Mouse (Mus musculus) lung, embryonic 16.5 days (tissue): Measurements from ENCODE around the gene Fgfr2. TPM values are rescaled to one million over a fixed set of nuclear protein-coding genes. Genes with fewer than 3 reads are reported as not detected.

Experiments used
- ATAC-seq: fragments of 200-750 bp; cut with Nextera tagmentation; 2 replicates; pipeline ENCODE4 v1.8.0; 2017; ENCODE audit warnings: low read depth, mild to moderate bottlenecking, moderate library complexity
- H3K27ac ChIP-seq: fragments of 300-500 bp; sonication (generic); 2 replicates; pipeline ENCODE4 v1.5.1; 2014; ENCODE audit warnings: mild to moderate bottlenecking, control low read depth, low read length
- H3K27me3 ChIP-seq: fragments of 300-500 bp; sonication (generic); 2 replicates; pipeline ENCODE4 v1.6.1; 2014; ENCODE audit warnings: low read depth, low read length, mixed read lengths; ENCODE audit not compliant: control insufficient read depth, insufficient read depth
- H3K36me3 ChIP-seq: fragments of 300-500 bp; sonication (generic); 2 replicates; pipeline ENCODE4 v1.6.1; 2014; ENCODE audit warnings: low read length; ENCODE audit not compliant: control insufficient read depth, insufficient read depth
- H3K4me1 ChIP-seq: fragments of 300-500 bp; sonication (generic); replicated peaks from 2 replicates; pipeline ENCODE4 v1.6.1; 2014; ENCODE audit warnings: low read length, mixed read lengths; ENCODE audit not compliant: control insufficient read depth, insufficient read depth
- H3K4me2 ChIP-seq: fragments of 300-500 bp; sonication (generic); 2 replicates; pipeline ENCODE4 v1.6.1; 2014; ENCODE audit warnings: low read depth, low read length, control low read depth
- H3K4me3 ChIP-seq: fragments of 300-500 bp; sonication (generic); 2 replicates; pipeline ENCODE4 v1.5.1; 2014; ENCODE audit warnings: mild to moderate bottlenecking, low read length, control low read depth
- H3K9ac ChIP-seq: fragments of 300-500 bp; sonication (generic); 2 replicates; pipeline ENCODE4 v1.6.1; 2014; ENCODE audit warnings: low read length, control low read depth
- H3K9me3 ChIP-seq: fragments of 300-500 bp; sonication (generic); 2 replicates; pipeline ENCODE4 v1.6.1; 2016; ENCODE audit warnings: low read length; ENCODE audit not compliant: control insufficient read depth
- WGBS: fragments of 180-500 bp; shearing (Covaris S2); extraction: QIAGEN DNeasy Blood & Tissue Kit; methylation state at CpG from one replicate; pipeline ENCODE4 v1.1.7; 2014; 5-methylcytosine and 5-hydroxymethylcytosine counted together
- polyA plus RNA-seq: library from polyadenylated mRNA; unstranded; fragments of >200 nt; fragmentation: Nextera tagmentation; extraction: Ambion mirVana; gene quantifications from 2 replicates; pipeline ENCODE4 v1.2.1, GENCODE M21; 2015

The Fgfr2 gene
- polyA plus RNA-seq, 1 experiment from 2014 or later = 175 TPM

- Histone ChIP-seq H3K27ac (no peak overlapping the region), H3K27me3 (peaks cover 67% of the 10 kb centered on the region), H3K9me3 (no peaks in the 10 kb centered on the region), H3K9ac (no peak overlapping the region), H3K4me3 (no peak overlapping the region; the same call in 1 of the 2 replicates), H3K36me3 (no peaks in the 10 kb centered on the region; the same call in 1 of the 2 replicates), H3K4me1 (peaks cover 20% of the 10 kb centered on the region), H3K4me2 (no peak overlapping the region)
- whole genome bisulfite sequencing = 2% methylated on average over 37 of the region's 37 CpGs
- no peak for ATAC-seq
Observed at GRCm38 (mm10) chr7:131556541-131557271, 1566.4 kb downstream of the Fgfr2 start.

GRCm38 (mm10) chr7:131556116-131556515 lies 1567.0 kb downstream of the Fgfr2 start:
- WGBS = 2% methylated on average over 9 of the region's 9 CpGs
- H3K4me2 ChIP-seq = no peak overlapping the region

GRCm38 (mm10) chr7:131555301-131556081 lies 1567.7 kb downstream of the Fgfr2 start:
- Histone ChIP-seq H3K36me3 (no peaks in the 10 kb centered on the region), H3K9ac (no peak overlapping the region), H3K4me3 (peak overlapping the region; percentile 23; the same call in 1 of the 2 replicates), H3K27me3 (peaks cover 80% of the 10 kb centered on the region), H3K9me3 (no peaks in the 10 kb centered on the region), H3K4me1 (peaks cover 16% of the 10 kb centered on the region), H3K4me2 (peak overlapping the region; percentile 26), H3K27ac (no peak overlapping the region)
- no peak for ATAC-seq
- WGBS = under 1% methylated on average over 68 of the region's 68 CpGs

More at GRCm38 (mm10) chr7:131556116-131556515, 1567.0 kb downstream of the Fgfr2 start:
- no peak overlapping the region for H3K9ac ChIP-seq
- no peaks in the 10 kb centered on the region for H3K36me3 ChIP-seq
- H3K27ac ChIP-seq = no peak overlapping the region
- H3K4me3 ChIP-seq = no peak overlapping the region
- peaks cover 17% of the 10 kb centered on the region for H3K4me1 ChIP-seq
- peaks cover 73% of the 10 kb centered on the region for H3K27me3 ChIP-seq
- no peak for ATAC-seq
- H3K9me3 ChIP-seq = no peaks in the 10 kb centered on the region

GRCm38 (mm10) chr7:131554341-131555180 lies 1568.6 kb downstream of the Fgfr2 start:
- peaks cover 16% of the 10 kb centered on the region for H3K4me1 ChIP-seq
- no peak overlapping the region for H3K9ac ChIP-seq
- peak overlapping the region; percentile 35 for H3K4me3 ChIP-seq
- no peaks in the 10 kb centered on the region for H3K9me3 ChIP-seq
- no peak overlapping the region for H3K27ac ChIP-seq
- peak; percentile 37 for ATAC-seq
- peak overlapping the region; percentile 51 for H3K4me2 ChIP-seq
- H3K36me3 ChIP-seq = no peaks in the 10 kb centered on the region
- under 1% methylated on average over 45 of the region's 45 CpGs for WGBS
- peaks cover 89% of the 10 kb centered on the region for H3K27me3 ChIP-seq

- ATAC-seq = peak; percentile 61
- Histone ChIP-seq H3K9me3 (no peaks in the 10 kb centered on the region), H3K27ac (no peak overlapping the region), H3K4me1 (peaks cover 16% of the 10 kb centered on the region), H3K27me3 (peaks cover 93% of the 10 kb centered on the region), H3K4me2 (peak overlapping the region; percentile 51), H3K36me3 (no peaks in the 10 kb centered on the region), H3K9ac (no peak overlapping the region), H3K4me3 (peak overlapping the region; percentile 35)
- under 1% methylated on average over 39 of the region's 39 CpGs for WGBS
Observed at GRCm38 (mm10) chr7:131553771-131554175, 1569.4 kb downstream of the Fgfr2 start.

- Histone ChIP-seq H3K4me2 (no peak overlapping the region), H3K36me3 (no peaks in the 10 kb centered on the region), H3K9ac (no peak overlapping the region), H3K9me3 (no peaks in the 10 kb centered on the region), H3K4me3 (no peak overlapping the region), H3K27ac (no peak overlapping the region), H3K4me1 (peaks cover 16% of the 10 kb centered on the region), H3K27me3 (peaks cover 95% of the 10 kb centered on the region)
- no peak for ATAC-seq
- WGBS = 2% methylated on average over 5 of the region's 5 CpGs
Observed at GRCm38 (mm10) chr7:131552781-131553180, 1570.4 kb downstream of the Fgfr2 start.

GRCm38 (mm10) chr7:131551931-131552741 lies 1571.0 kb downstream of the Fgfr2 start:
- H3K27ac ChIP-seq = no peak overlapping the region
- H3K4me1 ChIP-seq = peaks cover 16% of the 10 kb centered on the region
- no peak overlapping the region for H3K4me2 ChIP-seq
- no peak for ATAC-seq
- 1% methylated on average over 42 of the region's 42 CpGs for WGBS
- H3K9me3 ChIP-seq = no peaks in the 10 kb centered on the region
- H3K27me3 ChIP-seq = peaks cover 95% of the 10 kb centered on the region
- H3K36me3 ChIP-seq = no peaks in the 10 kb centered on the region
- no peak overlapping the region for H3K4me3 ChIP-seq
- H3K9ac ChIP-seq = no peak overlapping the region

GRCm38 (mm10) chr7:131551471-131551870 lies 1571.7 kb downstream of the Fgfr2 start:
- WGBS = 0% methylated on average over 4 of the region's 4 CpGs
- H3K36me3 ChIP-seq = no peaks in the 10 kb centered on the region
- peaks cover 95% of the 10 kb centered on the region for H3K27me3 ChIP-seq

More at GRCm38 (mm10) chr7:131551471-131551870, 1571.7 kb downstream of the Fgfr2 start:
- H3K4me2 ChIP-seq = no peak overlapping the region
- no peak overlapping the region for H3K27ac ChIP-seq
- H3K9me3 ChIP-seq = no peaks in the 10 kb centered on the region
- ATAC-seq = no peak
- H3K4me1 ChIP-seq = peaks cover 13% of the 10 kb centered on the region
- no peak overlapping the region for H3K9ac ChIP-seq
- H3K4me3 ChIP-seq = no peak overlapping the region
